Mouse (Mus musculus) cortical plate, adult 2 months (tissue): Measurements from ENCODE around the gene Csrp3.

Experiments used
- CTCF ChIP-seq: fragments of 200-500 bp; IDR thresholded peaks from 2 replicates; pipeline ENCODE4 v1.5.1; 2011; ENCODE audit warnings: mild to moderate bottlenecking, control low read depth, low read length; ENCODE audit not compliant: insufficient read depth; ENCODE audit errors: extremely low read depth
- POLR2A ChIP-seq: fragments of 200-500 bp; IDR thresholded peaks from 2 replicates; pipeline ENCODE4 v1.6.1; 2011; ENCODE audit warnings: mild to moderate bottlenecking, low read length, control low read depth; ENCODE audit not compliant: insufficient read depth; ENCODE audit errors: extremely low read depth

DNA sequence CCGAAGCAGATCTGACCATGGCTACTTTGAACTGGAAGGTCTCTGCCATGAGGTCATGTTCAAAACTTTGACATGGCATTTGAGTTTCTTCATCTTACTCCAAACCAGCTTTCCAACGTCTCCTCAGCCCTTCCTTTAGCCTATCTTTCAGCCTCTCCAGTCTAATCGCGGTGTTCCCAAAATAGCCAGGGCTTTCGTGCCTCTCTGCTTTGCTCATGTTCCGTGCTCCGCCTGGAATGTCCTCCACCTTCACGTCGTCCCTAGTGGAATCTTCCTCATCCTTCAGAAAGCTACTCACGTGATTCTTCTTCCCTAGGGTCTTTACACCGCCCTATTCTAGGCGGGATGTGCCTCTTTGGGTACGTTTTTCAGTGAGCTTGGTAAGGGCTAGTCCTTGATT is 5.7 kb upstream of the Csrp3 start:
- no peak for TF ChIP-seq CTCF
- TF ChIP-seq POLR2A, result no peak
